Mouse (Mus musculus): ENCODE results near the gene Mstn. TPM values are rescaled to one million over a fixed set of nuclear protein-coding genes. Genes with fewer than 3 reads are reported as not detected.

The Mstn gene
- under 1 TPM; 0.59 to 0.70 TPM for total RNA-seq (2021)
- long read RNA-seq, experiment 1 = 0 reads
- long read RNA-seq, experiment 2, partial matches to known transcripts = 0 of 1 reads
- long read RNA-seq, experiment 2, other reads (novel, unspliced or antisense) = 0 of 1 reads

DNA sequence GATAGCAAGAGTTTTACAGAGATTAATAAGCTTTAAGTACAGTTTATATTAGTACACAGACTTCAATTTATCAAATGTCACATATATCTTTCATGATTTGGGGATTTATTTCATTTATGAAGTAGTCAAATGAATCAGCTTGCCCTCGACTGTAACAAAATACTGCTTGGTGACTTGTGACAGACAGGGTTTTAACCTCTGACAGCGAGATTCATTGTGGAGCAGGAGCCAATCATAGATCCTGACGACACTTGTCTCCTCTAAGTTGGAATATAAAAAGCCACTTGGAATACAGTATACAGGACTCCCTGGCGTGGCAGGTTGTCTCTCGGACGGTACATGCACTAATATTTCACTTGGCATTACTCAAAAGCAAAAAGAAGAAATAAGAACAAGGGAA lies at the start of gene Mstn:
Mstn (plus strand) TSS at position 301 of the 400 bp plus-strand sequence.
- no peak for DNase-seq (ENCODE audit: low spot score in 2 of 2)

DNA sequence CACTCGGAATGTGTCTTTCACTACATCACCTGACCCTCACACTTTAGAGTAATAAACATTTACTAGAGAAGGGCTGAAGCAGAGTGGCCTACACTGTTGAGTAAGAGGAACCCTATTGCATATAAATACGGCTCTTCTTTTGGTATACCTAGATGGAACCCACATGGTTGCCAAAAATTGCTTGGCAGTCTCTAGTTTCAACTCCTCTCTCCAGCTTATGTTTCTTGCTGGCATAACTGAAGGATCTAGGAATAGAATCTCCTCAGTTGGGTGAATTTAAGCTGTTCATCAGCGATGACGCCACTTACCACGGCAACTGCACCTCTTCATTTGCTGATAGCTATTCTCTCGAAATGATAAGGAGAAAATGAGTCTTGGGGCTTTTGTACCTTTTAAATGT lies 46.7 kb upstream of the Mstn start:
- DNase-seq (ENCODE audit: low spot score in 2 of 2) = no peak

DNA sequence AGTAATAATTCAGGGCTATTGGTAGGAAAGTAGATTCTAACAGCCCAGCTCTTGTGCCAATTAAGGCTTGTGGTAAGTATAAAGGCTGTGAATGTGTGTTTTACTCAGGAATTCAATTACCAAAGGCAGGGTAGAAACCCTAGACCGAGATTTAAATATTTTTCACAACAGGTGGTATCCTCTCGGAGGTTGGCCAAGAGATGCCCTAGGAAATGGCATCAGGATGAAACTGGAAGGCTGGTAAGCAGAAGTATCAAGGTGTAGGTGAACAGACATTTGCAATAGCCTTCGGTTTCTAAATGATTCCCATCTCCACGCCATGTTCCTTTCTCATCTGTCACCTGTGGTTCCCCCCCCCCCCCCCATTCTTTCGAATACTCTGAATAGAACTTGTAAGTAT lies 45.8 kb upstream of the Mstn start:
- DNase-seq (ENCODE audit: low spot score in 2 of 2) = no peak

DNA sequence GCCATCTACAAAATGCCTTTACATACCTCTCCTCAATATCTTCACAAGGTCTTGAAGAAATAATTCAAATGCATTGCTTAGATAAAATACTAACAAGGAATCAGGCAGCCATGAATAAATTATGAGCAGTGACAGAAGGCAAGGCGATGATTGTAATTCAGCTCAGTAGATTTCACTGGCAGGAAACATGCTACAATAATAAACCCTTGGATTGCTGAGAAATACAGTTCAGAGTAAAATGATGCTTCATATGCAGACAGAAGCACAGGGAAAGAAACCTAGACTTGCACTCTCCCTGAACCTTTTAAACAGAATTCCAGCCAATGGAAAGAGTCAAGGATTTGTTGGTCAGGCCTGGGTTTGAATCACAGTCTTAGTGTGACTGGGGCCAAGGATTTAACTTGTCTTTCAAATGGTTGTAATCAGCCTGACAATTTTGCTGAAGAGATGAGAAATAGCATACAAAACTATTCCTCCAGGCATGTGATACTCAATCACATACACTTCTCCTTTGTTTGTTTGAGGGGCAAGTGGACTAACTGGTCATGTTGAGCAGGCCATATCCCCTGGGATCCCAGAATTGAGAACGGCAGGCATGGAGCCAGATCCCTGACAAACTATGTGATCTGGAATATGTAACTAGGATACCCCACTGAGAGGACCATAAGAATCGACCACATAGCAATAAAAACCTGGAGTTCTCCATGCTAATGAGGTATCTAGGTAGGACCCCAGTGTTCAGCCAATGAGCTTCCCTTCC lies 42.5 kb upstream of the Mstn start:
- DNase-seq (ENCODE audit: low spot score in 2 of 2) = no peak

DNA sequence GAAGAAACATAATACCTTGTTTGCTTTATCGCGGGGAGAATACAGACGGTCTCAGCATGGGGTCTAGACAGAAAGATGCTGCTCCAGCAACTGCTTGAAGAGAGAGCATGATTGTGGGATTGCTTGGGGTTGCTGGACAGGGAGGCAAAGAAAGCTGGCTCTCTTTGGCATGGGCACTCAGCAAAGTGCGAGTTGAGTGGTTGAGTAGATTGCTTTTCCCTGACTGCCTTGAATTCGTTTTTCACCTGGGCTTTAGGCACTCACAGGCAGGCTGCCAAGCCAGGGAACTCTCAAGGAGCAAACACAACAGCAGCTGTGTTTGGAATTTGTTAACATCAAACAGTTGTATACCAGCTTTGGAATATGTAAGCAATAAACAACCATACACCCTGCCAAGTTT lies 41.4 kb upstream of the Mstn start, which contains the start of gene 1700019D03Rik:
1700019D03Rik (minus strand) TSS at position 101 of the 400 bp plus-strand sequence.
- no peak for DNase-seq (ENCODE audit: low spot score in 2 of 2)

DNA sequence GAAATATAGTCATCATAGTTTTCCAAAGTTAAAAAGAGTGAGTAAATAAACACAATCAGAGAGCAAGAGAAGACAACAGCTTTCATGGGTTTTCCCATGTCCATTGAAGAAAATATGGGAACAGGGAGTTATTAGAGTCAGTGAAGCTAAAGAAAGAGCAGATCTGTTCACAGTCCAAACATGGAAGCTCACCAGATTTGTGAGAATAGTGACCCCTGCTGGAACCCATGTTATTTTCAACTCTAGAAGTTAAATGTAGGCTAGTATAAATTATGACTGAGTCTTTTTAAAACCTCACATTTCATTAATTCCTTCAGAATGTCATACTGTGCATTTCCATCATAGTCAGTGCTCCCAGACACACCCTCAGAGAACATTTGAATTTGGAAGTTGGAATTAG lies 28.9 kb upstream of the Mstn start:
- DNase-seq (ENCODE audit: low spot score in 2 of 2) = no peak

DNA sequence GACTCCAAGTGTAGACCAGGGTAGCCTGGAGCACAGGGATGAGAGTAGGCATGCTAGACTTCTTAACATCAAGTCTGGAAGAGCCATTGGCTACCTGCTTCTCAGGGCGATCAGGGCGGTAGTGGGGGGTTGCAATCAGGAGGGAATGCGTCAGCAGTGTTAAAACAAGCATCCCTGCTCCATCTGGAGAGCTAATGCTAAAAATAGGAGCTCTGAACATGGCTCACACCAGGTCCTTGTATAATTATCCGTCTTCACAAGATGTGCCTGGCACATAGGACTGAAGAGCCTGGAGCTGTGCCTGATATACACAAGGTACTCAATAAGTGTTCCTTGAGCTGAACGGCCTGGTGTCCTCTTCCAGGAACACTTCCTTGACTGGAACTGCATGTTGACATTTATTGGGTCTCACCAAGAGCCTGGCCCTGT lies 24.0 kb upstream of the Mstn start:
- DNase-seq (ENCODE audit: low spot score in 2 of 2) = no peak

DNA sequence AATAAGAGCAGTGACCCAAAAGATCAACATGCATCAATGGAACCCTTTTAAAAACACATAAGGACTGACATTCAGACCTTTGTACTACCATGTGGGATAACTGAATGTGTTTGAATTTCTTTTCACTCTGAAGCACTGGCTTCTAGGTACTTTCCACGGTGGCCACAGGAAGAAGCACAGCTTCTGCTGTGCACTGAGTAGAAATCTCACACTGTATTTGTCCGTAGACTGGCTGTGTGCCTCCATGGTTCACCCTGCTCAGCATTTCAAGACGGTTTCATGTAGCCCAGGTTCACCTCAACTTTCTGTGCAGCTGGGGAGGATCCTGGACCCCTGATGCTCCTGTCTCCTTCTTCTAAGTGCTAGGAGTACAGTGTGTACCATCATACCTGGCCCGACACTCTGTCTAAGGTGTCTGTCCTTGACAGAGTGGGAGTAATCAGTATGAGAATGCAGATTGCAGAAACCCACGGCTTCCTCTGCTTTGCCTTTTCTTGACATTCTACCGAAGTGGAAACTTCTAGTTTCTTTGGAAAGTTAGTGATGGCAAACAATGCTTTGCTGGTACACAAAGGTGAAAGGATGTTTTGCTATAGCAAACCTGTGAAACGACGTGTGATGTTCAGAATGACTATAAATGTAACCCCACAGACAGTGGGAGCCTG lies 11.5 kb upstream of the Mstn start:
- no peak for DNase-seq (ENCODE audit: low spot score in 2 of 2)

DNA sequence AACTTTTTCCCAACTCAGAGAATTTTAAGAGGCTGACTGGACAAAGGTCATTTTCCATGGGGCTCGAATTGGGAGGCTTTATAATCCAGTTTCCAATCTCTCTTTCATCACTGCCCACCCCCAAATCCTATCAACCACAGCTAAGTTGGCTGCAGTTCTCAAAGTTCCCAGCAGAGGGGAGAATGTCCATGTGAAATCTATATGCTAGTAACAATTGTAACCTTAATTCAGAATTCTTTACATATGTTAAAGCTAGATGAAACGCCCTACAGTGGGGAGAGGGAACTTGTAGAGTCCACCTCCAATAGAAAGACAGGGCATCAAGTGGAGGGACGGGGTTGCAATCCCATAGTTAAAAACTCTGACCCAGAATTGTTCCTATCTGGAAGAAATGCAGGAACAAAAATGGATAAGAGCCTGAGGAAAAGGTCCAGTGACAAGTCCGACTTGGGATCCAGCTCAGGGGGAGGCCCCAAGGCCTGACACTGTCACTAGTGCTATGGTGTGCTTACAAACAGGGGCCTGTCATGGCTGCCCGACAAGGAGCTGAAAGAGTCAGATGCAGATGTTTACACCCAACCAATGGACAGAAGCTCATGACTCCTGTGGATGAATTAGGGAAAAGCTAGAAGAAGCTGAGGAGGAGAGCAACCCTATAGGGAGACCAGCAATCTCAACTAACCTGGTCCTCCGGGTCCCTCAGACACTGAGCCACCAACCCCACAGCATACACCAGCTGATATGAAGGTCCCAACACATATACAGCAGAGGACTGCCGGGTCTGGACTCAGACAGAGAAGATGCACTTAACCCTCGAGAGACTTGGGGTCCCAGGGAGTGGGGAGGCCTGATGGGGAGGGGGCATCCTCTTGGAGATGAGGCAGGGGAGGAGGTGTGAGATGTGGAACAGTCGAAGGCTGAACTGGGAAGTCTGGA lies 8.1 kb upstream of the Mstn start:
- DNase-seq (ENCODE audit: low spot score in 2 of 2) = peak; percentile 19 to 32

DNA sequence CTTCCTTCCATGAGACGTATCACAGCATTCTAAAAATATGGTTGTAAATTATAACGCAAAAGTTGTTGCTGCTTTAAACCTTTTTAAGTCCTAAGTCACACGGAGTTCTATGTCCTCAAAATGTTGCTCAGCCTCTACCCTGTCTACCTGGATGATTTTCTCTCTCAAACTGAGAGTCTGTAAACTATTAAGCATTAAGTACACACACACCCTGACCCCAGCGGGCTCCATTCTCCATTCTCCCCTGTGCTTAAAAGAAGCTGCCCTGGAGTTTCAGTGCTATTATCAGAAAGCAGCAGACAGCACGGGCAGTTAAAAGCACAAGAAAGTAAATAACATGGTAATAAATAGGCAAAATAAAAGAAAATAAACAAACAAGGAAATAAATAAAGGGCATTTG lies 2.3 kb upstream of the Mstn start:
- DNase-seq (ENCODE audit: low spot score in 2 of 2) = no peak

DNA sequence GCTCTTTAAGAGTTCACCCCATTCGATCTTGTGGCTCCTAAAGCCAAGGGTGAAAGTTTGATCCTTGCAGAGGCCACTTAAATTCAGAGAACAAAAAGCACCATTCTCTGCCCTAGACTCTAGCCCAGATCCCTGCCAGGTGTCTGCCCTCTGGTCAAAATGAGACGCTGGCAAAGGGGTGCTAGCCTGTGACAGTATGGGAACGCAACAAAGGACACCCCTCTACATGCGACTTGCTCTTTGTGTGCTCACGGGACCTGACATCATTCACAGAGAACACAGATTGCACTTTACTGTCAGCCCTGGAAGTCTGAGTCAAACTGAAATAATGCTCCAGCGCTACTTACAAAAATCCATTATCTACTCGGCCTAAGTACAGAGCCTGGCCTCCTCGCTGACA lies 941 bp upstream of the Mstn start:
- no peak for DNase-seq (ENCODE audit: low spot score in 2 of 2)

DNA sequence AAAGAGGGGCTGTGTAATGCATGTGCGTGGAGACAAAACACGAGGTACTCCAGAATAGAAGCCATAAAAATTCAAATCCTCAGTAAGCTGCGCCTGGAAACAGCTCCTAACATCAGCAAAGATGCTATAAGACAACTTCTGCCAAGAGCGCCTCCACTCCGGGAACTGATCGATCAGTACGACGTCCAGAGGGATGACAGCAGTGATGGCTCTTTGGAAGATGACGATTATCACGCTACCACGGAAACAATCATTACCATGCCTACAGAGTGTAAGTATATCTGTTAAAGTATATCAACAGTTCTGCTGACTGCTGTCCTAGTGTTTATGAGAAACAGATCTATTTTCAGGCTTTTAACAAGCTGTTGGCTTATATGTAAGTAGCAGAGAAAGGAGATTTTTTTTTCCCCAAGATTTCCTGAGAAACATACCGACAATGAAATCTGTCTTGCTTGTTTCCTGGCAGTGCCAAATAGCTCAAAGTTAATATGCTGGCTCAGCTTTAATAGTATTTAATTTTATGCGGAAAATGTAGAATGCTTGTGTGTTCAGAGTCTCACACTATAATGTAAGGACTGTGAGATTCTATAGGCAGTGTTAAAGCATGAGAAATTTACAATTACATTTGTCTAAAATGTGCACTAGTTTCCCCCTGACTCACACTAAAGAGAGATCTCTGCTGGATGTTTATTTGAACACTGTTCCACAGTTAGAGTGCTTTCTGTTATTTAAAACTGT lies 600 bp downstream of the Mstn start:
- DNase-seq (ENCODE audit: low spot score in 2 of 2) = no peak

DNA sequence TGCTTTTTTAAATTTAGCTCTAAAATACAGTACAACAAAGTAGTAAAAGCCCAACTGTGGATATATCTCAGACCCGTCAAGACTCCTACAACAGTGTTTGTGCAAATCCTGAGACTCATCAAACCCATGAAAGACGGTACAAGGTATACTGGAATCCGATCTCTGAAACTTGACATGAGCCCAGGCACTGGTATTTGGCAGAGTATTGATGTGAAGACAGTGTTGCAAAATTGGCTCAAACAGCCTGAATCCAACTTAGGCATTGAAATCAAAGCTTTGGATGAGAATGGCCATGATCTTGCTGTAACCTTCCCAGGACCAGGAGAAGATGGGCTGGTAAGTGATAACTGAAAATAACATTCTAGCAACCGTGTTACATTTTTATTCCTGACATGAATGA lies 2.5 kb downstream of the Mstn start:
- DNase-seq (ENCODE audit: low spot score in 2 of 2) = no peak

DNA sequence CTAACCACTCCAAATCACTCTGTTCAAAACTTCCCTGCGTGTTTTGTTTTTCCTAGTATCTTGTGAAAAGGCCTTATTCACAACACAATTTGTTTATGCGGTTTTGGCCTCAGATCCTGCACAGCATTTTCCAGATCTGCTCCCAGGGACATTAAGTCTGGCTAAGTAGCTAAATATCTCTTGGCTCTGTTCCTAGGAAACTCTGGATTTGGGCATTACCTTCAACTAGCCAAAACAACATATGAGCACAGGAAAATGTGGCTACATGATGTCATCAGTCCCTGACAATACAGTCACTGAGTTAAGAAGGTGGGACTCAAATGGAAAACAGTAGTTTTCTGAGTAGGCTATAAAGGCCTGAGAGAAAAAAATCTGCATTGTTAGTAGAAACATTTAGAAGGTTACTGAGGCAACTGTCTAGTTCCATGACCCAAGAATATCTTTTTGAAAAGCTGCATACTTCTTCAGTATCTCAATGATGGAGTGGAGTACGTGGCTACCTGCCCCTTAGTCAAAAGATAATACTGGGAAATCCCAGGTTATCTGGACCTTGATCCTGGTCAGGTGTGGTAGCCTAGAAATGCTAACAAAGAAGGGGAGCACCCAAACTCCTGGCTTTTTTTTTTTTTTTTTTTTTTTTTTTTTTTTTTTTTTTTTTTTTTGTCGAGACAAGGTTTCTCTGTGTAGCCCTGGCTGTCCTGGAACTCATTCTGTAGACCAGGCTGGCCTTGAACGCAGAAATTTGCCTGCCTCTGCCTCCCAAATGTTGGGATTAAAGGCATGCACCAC lies 8.5 kb downstream of the Mstn start:
- DNase-seq (ENCODE audit: low spot score in 2 of 2) = no peak

DNA sequence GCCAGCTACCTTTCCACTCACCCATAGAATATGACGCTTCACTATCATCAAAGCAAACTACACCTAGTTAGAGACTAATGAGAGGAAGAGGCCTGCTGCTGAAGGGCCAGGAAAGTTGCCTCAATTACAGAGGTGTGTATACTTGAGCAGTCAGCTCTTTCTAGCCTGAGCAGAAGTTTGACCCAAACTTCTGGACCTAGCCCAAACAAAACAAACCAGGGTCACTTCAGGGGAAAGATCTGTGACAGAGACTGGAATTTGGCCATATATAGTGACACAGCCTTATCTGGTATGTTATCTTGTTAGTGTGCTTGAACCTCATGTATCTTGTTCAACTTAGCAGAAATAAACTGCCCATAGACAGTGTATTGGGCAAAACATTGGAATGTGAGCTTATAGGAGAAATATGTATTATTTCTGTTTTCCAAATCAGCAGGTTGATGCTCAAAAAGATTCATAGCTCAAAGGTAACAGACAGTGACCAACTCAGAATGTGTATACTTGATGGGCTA lies 9.3 kb downstream of the Mstn start:
- no peak for DNase-seq (ENCODE audit: low spot score in 2 of 2)

DNA sequence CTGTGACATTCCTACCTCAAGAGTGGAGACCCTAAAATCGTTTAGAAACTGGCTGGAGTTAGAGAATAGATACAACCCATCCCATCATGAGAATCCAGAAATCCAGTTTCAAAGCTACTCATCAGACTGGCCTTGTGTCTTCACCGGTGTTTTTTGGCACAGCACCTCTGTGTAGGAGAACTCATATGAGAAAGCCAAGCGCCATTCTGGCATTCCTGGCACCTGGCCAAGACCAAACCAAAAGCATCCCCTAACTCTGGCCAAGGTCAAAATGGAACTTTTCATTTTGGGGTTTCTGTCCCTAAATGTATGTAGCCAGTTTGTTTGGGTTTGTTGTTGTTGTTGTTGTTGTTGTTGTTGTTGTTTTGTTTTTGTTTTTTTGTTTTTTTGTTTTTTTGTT lies 15.2 kb downstream of the Mstn start:
- DNase-seq (ENCODE audit: low spot score in 2 of 2) = no peak

DNA sequence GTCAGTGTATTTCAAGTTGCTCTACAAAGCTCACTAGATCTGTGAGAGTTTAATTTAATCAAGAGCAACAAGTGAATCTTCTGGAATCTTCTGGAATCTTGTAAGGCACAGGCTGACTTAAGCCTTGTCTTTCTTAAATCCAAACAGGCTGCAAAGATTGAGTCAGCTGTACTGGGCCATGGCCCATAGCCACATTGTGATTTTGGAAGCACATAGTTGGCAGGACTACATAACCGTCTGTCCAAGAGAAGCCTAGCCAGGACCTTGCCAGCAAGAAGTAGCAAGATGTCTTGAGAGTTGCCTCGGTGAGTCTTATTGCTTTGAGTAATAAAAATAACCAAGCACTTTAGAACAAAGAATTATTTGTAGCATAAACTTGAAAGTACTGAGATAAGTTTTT lies 18.4 kb downstream of the Mstn start:
- no peak for DNase-seq (ENCODE audit: low spot score in 2 of 2)

DNA sequence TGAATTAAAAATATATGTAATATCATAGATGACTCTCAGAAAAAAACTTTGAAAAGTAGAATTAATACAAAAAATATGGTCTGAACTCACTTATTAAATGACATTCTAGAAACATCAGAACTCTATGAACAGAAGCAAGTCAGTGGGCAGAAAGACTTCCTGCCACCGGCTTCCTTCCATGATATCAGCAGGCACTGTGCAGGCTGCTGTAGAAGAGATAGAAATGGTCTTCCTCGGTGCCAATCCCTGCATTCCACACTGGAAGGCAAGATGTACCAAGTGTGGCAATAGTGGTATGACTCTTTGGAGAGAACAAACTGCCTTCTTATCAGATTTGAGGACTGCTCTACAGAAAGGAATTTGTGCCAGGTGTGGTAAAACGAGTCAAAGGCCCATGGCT lies 19.2 kb downstream of the Mstn start:
- DNase-seq (ENCODE audit: low spot score in 2 of 2) = no peak

DNA sequence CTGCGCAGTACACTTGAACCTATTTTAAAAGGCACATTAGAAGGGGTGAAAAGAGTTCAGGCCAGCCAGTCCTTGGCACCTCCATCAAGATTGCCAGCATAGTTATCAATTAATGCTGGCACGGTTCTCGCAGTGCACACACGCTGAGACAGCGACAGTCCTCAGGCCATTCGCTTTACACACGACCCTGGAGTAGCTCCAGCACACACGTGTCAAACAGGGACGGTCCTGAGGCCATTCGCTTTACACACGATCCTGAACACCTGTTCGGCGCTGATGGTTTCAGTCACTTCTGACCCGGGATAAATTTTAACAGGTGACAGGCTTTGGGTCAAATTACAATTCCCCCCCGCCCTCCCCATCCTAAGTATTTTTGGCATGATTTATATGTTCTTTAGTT lies 23.8 kb downstream of the Mstn start:
- DNase-seq (ENCODE audit: low spot score in 2 of 2) = no peak

DNA sequence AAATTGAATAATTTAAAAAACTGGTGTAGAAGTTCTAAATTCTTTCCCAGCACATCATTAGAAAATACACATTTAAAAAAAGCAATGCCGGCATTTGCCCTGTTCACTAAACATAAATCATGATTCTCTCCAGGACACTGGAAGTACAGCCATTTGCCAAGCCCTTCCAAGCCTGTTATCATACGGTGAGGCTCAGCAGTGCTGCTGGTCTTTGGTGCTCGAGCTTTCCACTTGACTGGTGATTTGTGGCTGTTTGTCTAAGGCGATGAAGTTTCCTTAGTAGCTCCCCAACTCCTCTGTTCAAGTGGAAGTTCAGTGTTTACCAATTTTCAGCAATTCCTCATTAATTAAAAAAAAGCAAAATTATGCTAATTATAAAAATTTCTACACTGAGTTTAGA lies 24.6 kb downstream of the Mstn start:
- DNase-seq (ENCODE audit: low spot score in 2 of 2) = no peak

Data from adrenal gland, postnatal 4 days (tissue).